Mouse (Mus musculus) mesoderm, embryonic 11.5 days (tissue): ENCODE measurements around the gene Ankrd36.

Experiments
- DNase-seq: peaks from one replicate; pipeline ENCODE4 v3.0.0-alpha.2; 2012; ENCODE audit warnings: low read depth, low spot score

Ankrd36 gene

DNA sequence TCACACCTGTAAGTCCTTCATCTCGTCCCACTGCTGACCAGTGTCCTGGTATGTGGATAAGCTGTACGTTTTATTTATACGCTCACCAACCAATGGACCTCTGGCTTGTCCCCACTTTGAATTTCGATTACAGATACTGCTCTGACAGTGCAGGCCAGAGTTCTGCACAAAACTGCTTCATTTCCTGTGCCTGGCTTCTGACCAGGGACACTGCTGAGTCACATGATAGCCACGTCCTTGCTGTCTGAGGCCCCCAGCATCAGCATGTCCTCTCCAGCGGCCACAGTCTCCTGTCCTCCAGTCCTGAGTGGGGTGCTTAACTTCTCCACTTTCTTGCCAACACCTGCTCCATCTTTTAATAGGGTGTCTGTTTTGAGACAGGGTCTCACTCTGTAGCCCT is 113.1 kb downstream of the Ankrd36 start:
- DNase-seq: no peak

DNA sequence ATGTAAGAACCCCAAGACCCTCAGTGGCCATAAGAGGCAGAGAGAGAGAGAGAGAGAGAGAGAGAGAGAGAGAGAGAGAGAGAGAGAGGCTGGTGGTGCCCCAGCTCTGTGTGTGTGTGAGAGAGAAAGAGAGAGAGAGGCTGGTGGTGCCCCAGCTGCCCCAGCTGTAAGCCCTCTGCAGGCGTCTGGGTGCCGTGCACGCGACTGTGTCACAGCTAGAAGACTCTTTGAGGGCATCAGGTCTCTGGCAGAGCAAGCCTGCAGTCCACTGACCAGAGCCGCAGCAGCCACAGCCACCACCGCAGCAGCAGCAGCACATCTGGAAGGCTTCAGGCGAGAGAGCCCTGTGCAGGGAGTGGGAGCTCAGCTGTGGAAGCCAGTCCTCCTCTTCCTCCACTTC is 114.8 kb downstream of the Ankrd36 start:
- DNase-seq: no peak

DNA sequence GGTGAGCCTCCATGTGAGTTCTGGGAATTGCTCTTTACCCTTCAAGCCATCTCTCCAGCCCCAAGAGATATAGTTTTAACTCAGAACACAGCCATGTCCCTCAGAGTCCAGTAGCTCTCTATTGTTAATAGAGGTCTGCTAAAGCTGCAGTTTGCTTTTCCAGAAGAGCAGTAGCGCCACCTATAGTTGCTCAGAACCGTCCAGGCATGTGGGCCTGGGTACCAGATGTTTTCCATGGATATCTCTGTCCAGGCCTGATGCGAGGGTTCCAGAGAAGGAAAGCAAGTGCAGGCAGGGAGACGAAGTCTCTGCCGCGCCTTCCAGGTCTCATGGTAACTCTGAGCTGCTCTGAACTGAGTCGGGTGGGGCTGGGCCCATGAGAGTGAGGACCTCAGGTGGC is 122.3 kb downstream of the Ankrd36 start:
- DNase-seq: peak; percentile 66

DNA sequence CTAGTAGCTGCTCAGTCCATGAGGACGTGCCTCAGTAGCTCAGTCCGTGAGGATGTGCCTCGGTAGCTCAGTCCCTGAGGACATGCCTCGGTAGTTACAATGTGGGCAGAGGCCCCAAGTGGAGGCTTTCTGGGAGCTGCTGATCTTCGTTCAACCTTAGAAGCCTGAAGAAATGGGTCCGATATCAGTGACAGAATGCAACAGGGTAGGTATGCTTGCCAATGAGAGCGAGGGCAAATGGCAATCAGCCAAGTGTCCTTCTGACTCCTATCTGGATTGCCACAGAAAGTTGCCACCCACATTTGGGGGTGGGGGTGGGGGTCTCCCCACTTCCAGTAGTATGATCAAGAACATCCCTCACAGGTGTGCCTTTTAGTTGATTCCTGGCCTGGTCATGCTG is 131.3 kb downstream of the Ankrd36 start:
- DNase-seq: no peak

DNA sequence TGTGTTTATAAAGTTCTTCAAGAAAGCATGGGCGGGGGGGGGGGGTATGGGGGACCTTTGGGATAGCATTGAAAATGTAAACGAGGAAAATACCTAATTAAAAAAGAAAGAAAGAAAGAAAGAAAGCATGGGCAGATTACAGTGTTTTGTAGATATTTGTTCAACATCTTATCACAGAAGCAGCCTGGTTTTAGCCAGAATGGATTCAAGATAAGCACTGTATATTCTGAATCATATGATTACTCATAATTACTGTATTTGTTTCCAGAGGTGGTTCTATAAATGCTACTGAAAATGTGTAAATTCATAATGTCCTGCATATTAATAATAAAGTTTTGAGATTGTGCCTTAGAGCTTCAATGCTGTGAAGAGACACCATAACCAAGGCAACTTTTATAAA is 131.8 kb downstream of the Ankrd36 start:
- DNase-seq: no peak

DNA sequence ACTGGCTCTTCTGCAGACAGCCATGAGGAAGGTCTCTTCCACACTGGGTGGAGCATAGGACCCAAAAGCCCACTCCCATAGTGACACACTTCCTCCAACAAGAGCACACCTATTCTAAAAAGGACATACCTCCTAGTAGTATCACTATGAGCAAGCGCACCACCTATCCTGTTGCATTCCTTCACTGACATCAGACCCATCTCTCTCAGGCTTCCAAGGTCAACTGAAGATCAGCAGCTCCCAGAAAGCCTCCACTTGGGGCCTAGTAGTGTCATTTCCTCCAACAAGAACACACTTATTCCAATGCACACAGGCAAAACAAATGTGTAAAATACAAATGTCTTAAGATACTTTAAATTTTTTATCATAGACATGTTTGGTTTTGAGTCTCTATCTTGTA is 132.3 kb downstream of the Ankrd36 start:
- DNase-seq: no peak

DNA sequence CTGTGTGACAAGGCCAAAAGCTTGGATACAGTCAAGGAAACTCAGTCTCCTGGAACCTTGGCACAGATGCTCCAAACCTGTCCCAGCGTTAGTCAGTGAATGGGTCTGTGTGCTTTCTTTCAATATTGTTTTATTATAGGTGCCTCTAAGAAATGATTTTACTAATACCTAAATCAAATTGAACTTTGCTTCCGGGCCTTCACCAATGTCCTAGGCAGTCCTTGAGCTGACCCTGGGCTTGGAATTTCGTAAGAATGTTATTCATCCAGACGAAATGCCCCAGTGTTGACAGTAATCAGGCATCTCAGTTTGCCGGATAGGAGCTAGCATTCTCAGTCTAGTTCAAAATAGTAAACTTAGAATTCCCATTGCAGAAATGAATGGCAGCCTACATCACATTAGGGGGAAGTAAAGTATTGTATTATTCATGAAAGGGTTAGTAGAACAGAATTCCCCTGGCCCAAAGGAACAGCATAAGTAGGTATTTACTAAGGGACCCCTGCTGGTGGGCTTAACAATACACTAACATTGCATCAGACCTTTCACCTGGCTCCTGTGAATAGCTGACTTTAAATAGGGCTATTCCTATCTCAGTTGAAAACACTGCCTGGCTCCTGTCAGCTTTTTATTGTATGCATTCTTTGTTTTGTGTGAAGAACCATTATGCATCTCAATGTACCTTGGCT is 132.9 kb downstream of the Ankrd36 start:
- DNase-seq: no peak

DNA sequence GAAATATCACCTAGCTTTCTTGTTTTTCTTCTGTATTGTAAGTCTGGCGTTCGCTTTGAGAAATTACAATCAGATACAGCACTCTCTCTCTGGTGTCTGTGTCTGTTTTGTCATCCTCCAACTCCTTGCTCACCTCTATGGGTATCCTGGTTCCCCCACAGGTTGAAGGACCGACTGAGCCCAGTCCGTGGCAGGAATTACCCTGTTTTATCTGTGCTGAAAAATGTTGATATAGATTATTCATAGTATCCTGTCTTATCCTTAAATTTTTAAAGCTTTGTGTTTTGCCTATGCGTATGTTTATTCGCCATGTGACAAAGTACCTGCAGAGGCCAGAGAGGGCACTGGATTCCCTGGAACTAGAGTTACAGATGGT is 133.5 kb downstream of the Ankrd36 start:
- DNase-seq: no peak

DNA sequence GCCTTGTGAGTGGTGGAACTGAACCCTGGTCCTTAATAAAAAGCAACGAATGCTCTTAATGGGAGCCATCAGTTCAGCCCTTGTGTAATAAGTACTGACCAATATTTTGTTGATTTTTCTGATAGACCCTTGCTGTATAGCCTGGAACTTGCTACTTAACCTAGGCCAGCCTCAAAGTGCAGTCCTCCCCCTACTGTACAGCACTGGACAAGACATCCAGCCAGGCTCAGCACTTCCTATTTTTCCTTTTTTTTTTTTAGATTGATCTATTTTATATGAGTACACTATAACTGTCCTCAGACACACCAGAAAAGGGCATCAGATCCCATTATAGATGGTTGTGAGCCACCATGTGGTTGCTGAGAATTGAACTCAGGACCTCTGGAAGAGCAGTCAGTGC is 133.9 kb downstream of the Ankrd36 start:
- DNase-seq: no peak

DNA sequence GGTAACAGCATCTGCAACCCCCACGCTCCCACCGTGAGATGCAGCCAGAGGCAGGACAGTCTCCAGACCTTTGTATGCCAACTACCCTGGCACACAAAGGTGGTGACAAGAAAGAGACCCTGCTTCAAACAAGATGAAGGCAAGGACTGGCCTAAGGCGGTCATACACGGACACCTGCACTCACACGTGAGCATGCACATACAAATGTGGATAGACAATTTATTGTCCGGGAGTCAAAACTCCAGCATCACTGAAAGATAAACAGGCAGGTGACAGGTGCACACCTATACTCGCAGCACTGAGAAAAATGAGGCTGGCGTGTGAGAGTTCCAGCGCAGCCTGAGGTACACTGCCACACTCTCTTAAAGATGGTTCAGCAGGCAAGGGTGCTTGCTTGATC is 136.5 kb downstream of the Ankrd36 start:
- DNase-seq: no peak

DNA sequence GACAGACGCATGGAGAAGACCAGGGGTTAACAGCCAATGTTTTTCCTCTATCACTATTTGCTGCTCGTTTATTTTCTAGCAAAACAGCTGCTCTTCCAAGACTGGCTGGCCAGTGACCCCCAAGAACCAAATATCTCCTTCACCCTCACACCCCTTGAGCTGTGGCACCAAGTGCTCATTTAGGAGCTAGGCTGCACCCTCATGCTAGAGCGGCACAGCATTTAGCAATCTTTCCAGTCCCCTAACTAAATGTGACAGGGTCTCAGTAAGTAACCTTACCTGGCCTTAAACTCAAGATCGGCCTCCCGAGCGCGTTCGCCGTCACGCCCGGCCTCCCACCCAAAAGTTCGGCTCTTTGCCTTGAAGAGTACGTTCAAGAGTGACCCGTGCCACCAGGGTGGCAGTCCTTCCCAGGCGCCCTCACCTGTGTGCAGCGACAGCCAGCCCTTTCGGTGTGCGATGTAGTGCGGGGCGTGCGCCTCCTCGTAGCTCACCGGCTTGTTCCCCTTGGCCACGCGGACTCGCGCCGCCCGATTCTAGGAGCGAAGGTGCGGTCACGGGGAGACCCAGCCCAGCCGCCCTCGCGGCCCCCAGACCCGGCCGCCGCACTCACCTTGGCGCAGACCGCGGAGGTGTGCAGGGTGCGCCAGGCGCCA is 137.5 kb downstream of the Ankrd36 start:
- DNase-seq: peak; percentile 12

DNA sequence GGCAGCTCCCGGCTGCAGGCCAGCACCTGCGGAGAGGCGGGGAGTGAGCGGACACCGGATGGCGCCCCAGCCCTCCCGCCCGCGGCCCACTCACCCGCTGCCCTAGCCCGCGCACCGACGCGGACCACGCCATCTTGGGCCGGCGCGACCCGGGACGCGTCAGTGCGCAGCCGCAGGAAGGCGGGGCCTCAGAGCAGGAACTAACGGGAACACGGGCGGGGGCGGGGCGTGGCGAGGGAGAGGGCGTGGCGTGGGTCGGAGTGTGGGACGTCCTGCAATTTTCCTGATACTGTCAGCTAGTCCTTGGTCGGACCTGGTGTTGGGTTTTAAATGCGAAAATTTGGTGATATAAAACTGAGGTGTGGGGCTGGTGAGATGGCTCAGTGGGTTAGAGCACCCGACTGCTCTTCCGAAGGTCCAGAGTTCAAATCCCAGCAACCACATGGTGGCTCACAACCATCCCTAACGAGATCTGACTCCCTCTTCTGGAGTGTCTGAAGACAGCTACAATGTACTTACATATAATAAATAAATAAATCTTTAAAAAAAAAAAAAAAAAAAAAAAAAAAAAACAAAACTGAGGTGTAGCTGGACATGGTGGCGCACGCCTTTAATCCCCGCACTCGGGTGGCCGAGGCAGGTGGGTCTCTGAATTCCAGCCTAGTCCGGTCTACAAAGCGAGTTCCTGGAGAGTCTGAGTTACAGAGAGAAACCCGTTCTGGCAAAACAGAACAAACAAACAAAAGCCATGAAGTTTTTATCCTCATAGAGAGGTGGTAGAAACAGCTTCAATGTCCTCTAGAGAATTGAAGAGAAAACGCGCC is 138.3 kb downstream of the Ankrd36 start:
- peak; percentile 92 for DNase-seq

DNA sequence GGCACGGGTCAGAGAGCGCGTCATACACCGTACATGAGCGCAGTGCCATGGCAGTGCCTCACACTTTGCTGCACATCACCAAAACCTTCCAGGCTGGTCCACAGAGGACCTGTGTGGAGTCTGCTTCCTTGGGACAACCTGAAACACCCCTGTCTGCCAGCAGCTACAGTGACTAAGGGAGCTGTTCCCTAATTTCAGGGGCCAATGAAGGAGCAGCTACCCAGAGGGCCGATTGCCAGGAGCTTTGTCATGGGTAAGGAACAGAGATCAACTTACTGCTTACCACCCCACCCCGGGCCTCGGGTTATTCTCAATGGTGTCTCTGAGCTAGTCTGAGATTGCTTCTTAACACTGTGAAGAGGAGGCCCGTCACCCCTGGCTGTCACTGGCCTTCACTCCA is 145.7 kb downstream of the Ankrd36 start:
- no peak for DNase-seq

DNA sequence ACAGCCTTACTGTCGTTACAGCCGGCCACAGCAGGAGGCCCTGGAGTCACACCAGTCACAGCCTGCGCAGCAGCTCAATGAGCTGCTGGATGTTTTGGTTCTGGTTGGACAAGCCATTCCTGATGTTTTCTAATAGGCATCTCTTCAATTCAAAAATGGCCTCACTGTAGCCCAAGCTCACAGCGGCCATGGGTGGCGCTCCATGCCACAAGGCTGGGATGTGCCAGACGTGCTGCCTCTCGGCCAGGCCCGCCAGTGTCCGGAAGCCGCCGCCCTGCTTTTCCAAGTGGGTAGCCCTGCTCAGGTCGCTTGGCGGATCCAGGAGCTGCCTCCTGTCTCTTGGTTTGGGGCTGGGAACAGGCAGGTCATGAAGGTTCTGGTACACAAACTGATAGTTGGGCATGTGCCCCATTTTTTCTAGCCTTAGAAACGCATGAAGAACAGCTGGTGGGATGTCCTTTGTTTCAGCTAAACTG is 146.2 kb downstream of the Ankrd36 start, which contains the start of gene Mrps24:
TSS of gene Mrps24 (minus strand) at position 51 of the 476 bp plus-strand sequence.
- DNase-seq: no peak

DNA sequence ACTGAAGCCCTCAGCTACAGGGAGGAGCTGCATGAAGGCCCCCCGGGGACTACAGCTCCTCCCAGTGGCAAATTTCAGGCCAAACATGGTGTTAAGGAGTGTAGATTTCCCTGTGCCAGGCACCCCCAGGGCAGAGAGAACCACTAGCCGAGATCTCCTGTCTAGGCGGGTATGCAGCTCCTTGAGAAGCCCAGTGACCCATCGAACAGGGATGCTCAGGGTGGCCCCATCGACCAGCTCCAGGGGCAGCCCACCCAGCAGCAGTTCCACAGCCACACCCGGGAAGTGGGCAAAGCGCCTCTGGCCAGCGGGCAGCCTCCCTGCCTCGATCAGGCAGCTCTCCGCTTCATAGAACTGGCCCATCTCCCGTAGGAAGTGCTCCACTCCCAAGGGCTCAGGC is 146.8 kb downstream of the Ankrd36 start:
- DNase-seq: no peak

DNA sequence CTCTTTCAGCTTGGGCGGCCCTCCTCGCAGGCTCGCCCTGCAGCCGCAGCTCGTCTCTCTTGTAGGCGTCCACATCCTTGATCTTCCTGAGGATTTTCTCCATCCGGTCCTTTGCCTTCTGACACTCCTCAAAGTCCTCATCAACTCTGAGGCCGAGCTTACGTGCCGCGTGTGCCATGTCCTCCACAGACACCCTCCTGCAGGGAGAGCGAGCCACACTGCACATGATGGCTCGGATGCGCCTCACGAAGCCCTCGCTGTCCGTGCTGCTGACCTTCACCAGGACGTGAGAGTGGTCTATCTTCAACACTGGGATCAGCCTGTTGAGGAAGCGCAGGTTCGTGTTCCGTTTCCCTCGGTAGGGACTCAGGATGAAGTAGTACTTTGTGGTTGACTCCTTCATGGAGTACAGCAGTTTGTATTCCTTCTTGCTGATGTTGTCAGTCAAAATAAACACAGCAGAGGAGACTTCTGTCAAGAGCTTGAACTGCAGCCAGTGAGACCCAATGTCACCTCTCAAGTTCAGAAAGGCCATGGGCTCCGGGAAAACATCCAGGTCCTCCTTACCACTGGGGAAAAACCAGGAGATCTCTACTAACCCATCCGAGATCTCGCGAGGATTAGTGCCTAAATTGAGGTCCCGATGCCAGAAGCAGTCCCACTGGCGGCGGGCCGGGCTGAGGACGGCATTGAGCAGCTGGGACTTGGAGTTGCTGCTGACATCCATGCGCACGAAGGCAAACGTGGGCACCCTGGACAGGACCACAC is 147.6 kb downstream of the Ankrd36 start:
- no peak for DNase-seq

DNA sequence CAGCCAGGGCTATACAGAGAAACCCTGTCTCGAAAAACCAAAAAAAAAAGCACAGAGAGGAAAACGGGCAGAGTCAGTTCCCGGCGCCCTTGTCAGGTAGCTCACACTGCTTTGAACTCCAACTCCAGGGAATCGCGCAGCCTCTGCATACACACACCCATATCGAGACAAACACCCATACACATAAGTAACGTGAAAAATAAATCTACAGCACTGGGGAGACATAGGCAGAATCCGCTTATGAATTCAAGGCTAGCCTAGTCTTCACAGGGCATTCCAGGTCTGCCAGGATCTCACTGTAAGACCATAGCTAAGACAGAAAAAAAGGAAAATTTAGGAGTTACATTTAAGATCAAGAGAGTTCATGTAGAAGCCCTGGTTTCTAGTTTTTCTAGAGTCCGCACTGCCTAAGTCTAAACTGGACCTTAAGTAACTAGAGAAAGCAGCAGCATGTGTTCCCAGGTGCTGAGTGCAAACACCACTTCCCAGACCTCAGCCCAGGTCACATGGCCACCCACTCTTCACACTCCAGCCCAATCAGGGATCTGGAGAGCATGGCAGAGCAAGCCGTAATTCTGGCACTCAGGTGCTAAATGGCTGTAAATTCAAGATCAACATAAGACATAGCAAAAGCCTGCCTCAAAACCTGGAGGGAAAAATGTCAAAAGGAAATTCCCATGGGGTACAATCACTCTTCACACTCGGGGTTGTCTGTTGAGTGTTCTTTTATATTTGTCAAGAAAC is 149.3 kb downstream of the Ankrd36 start:
- DNase-seq: no peak

DNA sequence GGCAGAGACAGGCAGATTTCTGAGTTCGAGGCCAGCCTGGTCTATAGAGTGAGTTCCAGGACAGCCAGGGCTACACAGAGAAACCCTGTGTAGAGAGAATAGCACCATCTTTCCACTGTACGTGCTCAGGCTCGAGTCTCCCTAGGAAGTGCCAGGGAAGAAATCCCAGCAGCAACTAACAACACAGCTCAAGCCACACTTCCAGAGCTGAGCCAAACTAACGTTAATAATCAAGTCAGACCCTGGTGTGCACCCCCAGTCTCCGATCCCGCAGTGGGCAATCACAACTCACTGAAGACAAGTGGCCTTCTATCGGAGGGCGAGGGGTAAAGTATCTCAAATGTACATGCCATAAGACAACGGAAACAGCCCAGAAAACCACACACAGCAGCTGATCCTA is 160.1 kb downstream of the Ankrd36 start:
- no peak for DNase-seq

DNA sequence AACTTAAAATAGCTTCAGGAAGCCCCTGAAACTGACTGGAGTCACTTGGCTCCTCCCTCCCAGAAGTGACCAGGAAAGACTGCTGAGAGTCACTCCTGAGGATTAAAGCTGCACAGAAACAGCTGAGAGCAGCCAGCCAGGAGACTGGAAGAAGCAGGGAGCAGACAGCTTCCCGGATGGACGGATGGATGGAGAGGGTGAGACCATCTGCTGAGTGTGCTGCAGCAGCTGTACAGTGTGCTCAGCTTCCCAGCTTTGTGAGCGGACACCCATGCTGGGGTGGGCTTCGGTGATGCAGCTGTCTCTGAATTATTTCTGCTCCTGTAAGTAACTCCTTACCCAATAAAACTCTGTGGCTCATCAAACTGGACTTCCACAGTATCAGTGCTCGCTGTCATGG is 162.9 kb downstream of the Ankrd36 start:
- no peak for DNase-seq

DNA sequence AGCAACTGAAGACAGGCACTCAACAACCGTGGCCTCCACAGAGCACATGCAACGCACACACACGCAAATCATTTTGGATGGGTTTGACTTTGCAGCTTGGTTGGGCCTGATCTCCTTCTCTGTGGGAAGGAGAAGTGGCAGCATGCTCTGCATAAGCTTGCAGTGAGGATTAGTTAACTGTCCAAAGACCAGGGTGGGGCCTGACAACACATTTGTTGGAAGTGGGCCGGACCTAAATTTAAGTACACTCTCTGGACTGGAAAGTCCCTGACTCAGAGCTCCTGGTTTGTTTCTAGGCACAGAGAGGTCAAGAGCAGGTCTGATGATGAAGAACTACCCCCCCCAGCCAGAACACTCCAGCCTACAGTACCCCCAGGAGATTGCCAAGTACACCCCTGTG is 164.8 kb downstream of the Ankrd36 start:
- no peak for DNase-seq

DNA sequence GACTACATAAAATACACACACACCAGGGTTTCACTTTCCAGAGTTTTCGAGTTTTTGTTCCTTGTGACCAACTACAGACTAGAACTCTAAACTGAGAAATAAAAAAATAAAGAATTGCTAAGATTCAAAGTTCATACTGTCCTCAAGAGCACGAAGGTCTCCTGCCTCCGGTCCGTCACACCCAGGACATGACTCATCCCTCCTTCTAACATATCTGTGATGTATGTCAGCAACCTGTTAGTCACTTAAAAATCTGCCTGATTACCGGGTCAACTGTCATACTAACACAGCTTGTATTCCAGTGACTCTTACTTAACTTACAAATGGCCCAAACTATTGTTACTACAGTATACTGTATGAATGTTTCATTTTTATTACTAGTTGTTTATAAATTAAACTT is 167.7 kb downstream of the Ankrd36 start:
- no peak for DNase-seq
